Mouse (Mus musculus) liver, embryonic 14.5 days (tissue): ENCODE data around the gene Dab2ip. TPM values are rescaled to one million over a fixed set of nuclear protein-coding genes. Genes with fewer than 3 reads are reported as not detected.
A peak's percentile ranks its signal among the peaks of the same experiment; 100 is the strongest.

Experiments
- ATAC-seq: fragments of 200-750 bp; cut with Nextera tagmentation; 2 replicates; pipeline ENCODE4 v1.8.0; 2017; ENCODE audit warnings: moderate number of reproducible peaks, mild to moderate bottlenecking, moderate library complexity; ENCODE audit not compliant: insufficient read depth
- DNase-seq, 3 experiments: peaks; one replicate each; pipeline ENCODE4 v3.0.0-alpha.2; 2012 to 2013; ENCODE audit warnings: low read depth in 3 of 3, low spot score in 3 of 3
- H3K27ac ChIP-seq: fragments of 300-500 bp; sonication (generic); 2 replicates; pipeline ENCODE4 v1.5.1; 2014; ENCODE audit warnings: moderate library complexity, mild to moderate bottlenecking, control low read depth, inconsistent platforms
- H3K27me3 ChIP-seq: fragments of 300-500 bp; sonication (generic); 2 replicates; pipeline ENCODE4 v1.6.1; 2014; ENCODE audit warnings: mild to moderate bottlenecking, low read length, moderate library complexity; ENCODE audit not compliant: control insufficient read depth, insufficient read depth
- H3K36me3 ChIP-seq: fragments of 300-500 bp; sonication (generic); replicated peaks from 2 replicates; pipeline ENCODE4 v1.6.1; 2014; ENCODE audit warnings: low read depth; ENCODE audit not compliant: control insufficient read depth, insufficient read depth
- H3K4me1 ChIP-seq, 2 experiments: fragments of 200-500 bp in 1 of 2; fragments of 300-500 bp in 1 of 2; sonication (generic) in 1 of 2; replicated peaks; 2 replicates each; pipeline ENCODE4 v1.6.1; 2012 to 2014; ENCODE audit warnings: antibody characterized with exemption in 1 of 2, inconsistent platforms in 1 of 2, low read length in 1 of 2; ENCODE audit not compliant: control insufficient read depth in 2 of 2, insufficient read depth in 2 of 2
- H3K4me2 ChIP-seq: fragments of 300-500 bp; sonication (generic); 2 replicates; pipeline ENCODE4 v1.6.1; 2014; ENCODE audit warnings: low read depth, mild to moderate bottlenecking, control low read depth, moderate library complexity
- H3K4me3 ChIP-seq, 2 experiments: fragments of 200-500 bp in 1 of 2; fragments of 300-500 bp in 1 of 2; sonication (generic) in 1 of 2; 2 replicates each; pipeline ENCODE4 v1.5.1; 2012 to 2014; ENCODE audit warnings: low read depth in 2 of 2, low read length in 2 of 2, mild to moderate bottlenecking in 2 of 2, control low read depth in 1 of 2, inconsistent platforms in 1 of 2, moderate library complexity in 1 of 2; ENCODE audit not compliant: insufficient read depth in 1 of 2
- H3K9ac ChIP-seq: fragments of 300-500 bp; sonication (generic); replicated peaks from 2 replicates; pipeline ENCODE4 v1.6.1; 2014; ENCODE audit warnings: mild to moderate bottlenecking, control low read depth, moderate library complexity
- H3K9me3 ChIP-seq: fragments of 300-500 bp; sonication (generic); 2 replicates; pipeline ENCODE4 v1.6.1; 2016; ENCODE audit warnings: low read length, mixed read lengths; ENCODE audit not compliant: control insufficient read depth
- CTCF ChIP-seq: IDR thresholded peaks from 2 replicates; pipeline ENCODE4 v1.5.1; 2016; ENCODE audit warnings: antibody characterized with exemption, low read depth, control low read depth
- EP300 ChIP-seq: IDR thresholded peaks from 2 replicates; pipeline ENCODE4 v1.6.1; 2016; ENCODE audit warnings: antibody characterized with exemption, low read depth
- WGBS: fragments of 180-500 bp; shearing (Covaris S2); extraction: QIAGEN DNeasy Blood & Tissue Kit; methylation state at CpG from one replicate; pipeline ENCODE4 v1.1.7; 2014; ENCODE audit not compliant: insufficient replicate concordance; 5-methylcytosine and 5-hydroxymethylcytosine counted together
- polyA plus RNA-seq, 2 experiments: library from polyadenylated mRNA; depleted of rRNA in 1 of 2; stranded (reverse) in 1 of 2; unstranded in 1 of 2; fragments of >200 nt; fragmentation: Nextera tagmentation in 1 of 2; extraction: Ambion mirVana in 1 of 2; gene quantifications; 2 replicates each; pipeline versions ENCODE4 v1.2.1 to v1.2.3; 2012 to 2014

The Dab2ip gene
- polyA plus RNA-seq, 2 experiments: 3.2 to 4.0 TPM

DNA sequence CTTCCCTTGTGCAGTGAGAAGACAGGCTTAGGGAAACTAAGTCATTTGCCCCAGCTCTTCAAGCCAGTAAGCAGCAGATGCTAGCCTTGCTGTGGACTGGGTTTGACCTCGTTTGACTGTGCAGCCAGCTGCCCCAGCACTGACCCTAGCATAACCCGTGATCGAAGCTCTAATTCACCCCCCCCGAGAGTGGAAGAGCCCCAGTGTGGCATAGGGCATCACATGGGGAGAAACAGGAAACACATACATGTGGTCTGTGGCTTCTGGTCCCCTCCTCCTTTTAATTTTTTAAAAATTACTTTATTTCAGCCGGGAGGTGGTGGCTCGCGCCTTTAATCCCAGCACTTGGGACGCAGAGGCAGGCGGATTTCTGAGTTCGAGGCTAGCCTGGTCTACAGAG lies 27.3 kb upstream of the Dab2ip start:
- no peak overlapping the region for H3K4me2 ChIP-seq
- H3K4me1 ChIP-seq: no peaks in the 10 kb centered on the region; a peak in 1 of 4 replicates
- no peak for ATAC-seq

DNA sequence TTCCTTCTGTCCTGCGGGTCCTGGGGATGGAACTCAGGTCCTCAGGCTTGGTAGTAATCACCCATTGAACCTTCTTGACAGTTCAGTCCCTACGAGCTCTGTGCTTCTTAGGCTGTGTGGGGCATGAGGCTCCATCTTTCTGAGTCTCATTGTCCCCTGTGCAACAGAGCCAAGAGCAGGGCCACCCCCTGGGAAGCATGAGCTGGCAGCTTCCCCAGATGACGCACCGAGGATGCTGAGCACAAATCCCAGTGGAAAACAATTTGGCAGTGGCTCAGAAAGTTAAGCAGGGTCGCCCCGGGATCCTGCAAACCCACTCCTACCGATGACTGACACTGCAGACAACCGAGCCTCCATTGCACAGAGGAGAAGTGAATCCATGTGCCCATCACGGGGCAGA lies 24.4 kb upstream of the Dab2ip start:
- Histone ChIP-seq H3K36me3 (no peaks in the 10 kb centered on the region), H3K4me3 (no peak overlapping the region), H3K27me3 (no peaks in the 10 kb centered on the region), H3K4me1 (no peaks in the 10 kb centered on the region), H3K27ac (no peak overlapping the region), H3K4me2 (no peak overlapping the region), H3K9ac (no peak overlapping the region), H3K9me3 (no peaks in the 10 kb centered on the region)
- WGBS: 59% methylated on average over 9 of the region's 9 CpGs
- ATAC-seq (no peak), DNase-seq (no peak)
- TF ChIP-seq CTCF (no peak), EP300 (no peak)

More for the DNA sequence above, 27.3 kb upstream of the Dab2ip start:
- no peaks in the 10 kb centered on the region for H3K36me3 ChIP-seq
- WGBS: 68% methylated on average over 10 of the region's 10 CpGs
- no peak for DNase-seq
- TF ChIP-seq EP300: no peak
- TF ChIP-seq CTCF: no peak
- H3K9me3 ChIP-seq: no peaks in the 10 kb centered on the region
- no peak overlapping the region for H3K4me3 ChIP-seq
- no peaks in the 10 kb centered on the region for H3K27me3 ChIP-seq
- no peak overlapping the region for H3K27ac ChIP-seq
- no peak overlapping the region for H3K9ac ChIP-seq

- WGBS: 16% methylated on average over 13 of the region's 13 CpGs
- TF ChIP-seq CTCF (peak; percentile 96), EP300 (no peak)
- Histone ChIP-seq H3K27ac (no peak overlapping the region), H3K4me2 (no peak overlapping the region), H3K4me1 (peaks cover 0 to 7% of the 10 kb centered on the region in 2 experiments; a peak in 1 of 4 replicates), H3K4me3 (no peak overlapping the region), H3K27me3 (no peaks in the 10 kb centered on the region), H3K36me3 (no peaks in the 10 kb centered on the region), H3K9me3 (no peaks in the 10 kb centered on the region), H3K9ac (no peak overlapping the region)
- ATAC-seq (no peak), DNase-seq (peak; percentile 56 to 63 (median 57))
Observed at GRCm38 (mm10) chr2:35539276-35539972, 18.6 kb upstream of the Dab2ip start.

- Histone ChIP-seq H3K27ac (no peak overlapping the region), H3K9ac (no peak overlapping the region), H3K4me2 (no peak overlapping the region), H3K4me3 (no peak overlapping the region), H3K9me3 (no peaks in the 10 kb centered on the region), H3K4me1 (peaks cover 0 to 10% of the 10 kb centered on the region in 2 experiments; a peak in 1 of 4 replicates), H3K36me3 (no peaks in the 10 kb centered on the region), H3K27me3 (no peaks in the 10 kb centered on the region)
- TF ChIP-seq CTCF (no peak), EP300 (no peak)
- no peak for DNase-seq
- ATAC-seq: no peak
- WGBS: 20% methylated on average over 4 of the region's 4 CpGs
Observed at GRCm38 (mm10) chr2:35540798-35541197, 17.3 kb upstream of the Dab2ip start.

- H3K27ac ChIP-seq: no peak overlapping the region
- H3K36me3 ChIP-seq: no peaks in the 10 kb centered on the region
- TF ChIP-seq EP300 (no peak), CTCF (peak; percentile 95)
- H3K9me3 ChIP-seq: no peaks in the 10 kb centered on the region
- WGBS: 11% methylated on average over 14 of the region's 14 CpGs
- no peak overlapping the region for H3K9ac ChIP-seq
- H3K27me3 ChIP-seq: no peaks in the 10 kb centered on the region
- DNase-seq (no peak), ATAC-seq (no peak)
- no peak overlapping the region for H3K4me3 ChIP-seq
- H3K4me1 ChIP-seq: peaks cover 0 to 8% of the 10 kb centered on the region in 2 experiments; a peak in 1 of 4 replicates
- no peak overlapping the region for H3K4me2 ChIP-seq
Observed at GRCm38 (mm10) chr2:35544717-35545116, 13.3 kb upstream of the Dab2ip start.
